Mouse (Mus musculus) kidney, adult 2 months (tissue): ENCODE measurements around the gene Kif1bp. TPM values are rescaled to one million over a fixed set of nuclear protein-coding genes. Genes with fewer than 3 reads are reported as not detected.
"Not testable (repeated sequence)": the region's sequence is repeated elsewhere in the genome, so short reads cannot be mapped to it uniquely, and the experiment has no call there.

Source experiments
- DNase-seq: peaks from one replicate; pipeline ENCODE4 v3.0.0; 2021
- H3K27ac ChIP-seq: fragments of 200-500 bp; 2 replicates; pipeline ENCODE4 v1.5.1; 2012; ENCODE audit warnings: low read depth, low read length, control low read depth, inconsistent platforms; ENCODE audit not compliant: insufficient read depth
- H3K27me3 ChIP-seq: fragments of 200-500 bp; replicated peaks from 2 replicates; pipeline ENCODE4 v1.6.1; 2012; ENCODE audit warnings: mild to moderate bottlenecking, moderate library complexity, low read length, inconsistent platforms; ENCODE audit not compliant: control insufficient read depth, insufficient read depth
- H3K36me3 ChIP-seq: fragments of 200-500 bp; 2 replicates; pipeline ENCODE4 v1.6.1; 2012; ENCODE audit warnings: mild to moderate bottlenecking, moderate library complexity, low read length, inconsistent platforms; ENCODE audit not compliant: control insufficient read depth, insufficient read depth
- H3K4me1 ChIP-seq: fragments of 200-500 bp; 2 replicates; pipeline ENCODE4 v1.6.1; 2011; ENCODE audit warnings: low read length; ENCODE audit not compliant: control insufficient read depth, insufficient read depth
- H3K4me3 ChIP-seq: fragments of 200-500 bp; 2 replicates; pipeline ENCODE4 v1.5.1; 2011; ENCODE audit warnings: mild to moderate bottlenecking, low read depth, low read length, control low read depth; ENCODE audit not compliant: insufficient read depth
- CTCF ChIP-seq: fragments of 200-500 bp; conservative IDR thresholded peaks from 2 replicates; pipeline ENCODE4 v1.5.1; 2011; ENCODE audit warnings: low read depth, mild to moderate bottlenecking, control low read depth, low read length, moderate library complexity, mixed read lengths; ENCODE audit not compliant: insufficient read depth, insufficient read length
- POLR2A ChIP-seq: fragments of 200-500 bp; IDR thresholded peaks from one replicate; pipeline ENCODE4 v1.6.1; 2011; ENCODE audit warnings: low read depth, low read length, control low read depth
- WGBS: fragments of 180-500 bp; shearing (Covaris S2); methylation state at CpG from one replicate; pipeline ENCODE4 v1.1.7; 2018; 5-methylcytosine and 5-hydroxymethylcytosine counted together
- polyA plus RNA-seq: library from polyadenylated mRNA; depleted of rRNA; stranded (reverse); fragments of >200 nt; gene quantifications from 2 replicates; pipeline ENCODE4 v1.2.3, GENCODE M21; 2012; rRNA removed

Gene Kif1bp
- polyA plus RNA-seq, 1 experiment = 31.0 TPM

GRCm38 (mm10) chr10:62503353-62503752 lies 74.9 kb downstream of the Kif1bp start:
- Histone ChIP-seq H3K27ac (peak overlapping the region; percentile 65; the same call in 1 of the 2 replicates), H3K36me3 (no peaks in the 10 kb centered on the region), H3K4me3 (no peak overlapping the region; the same call in 1 of the 2 replicates), H3K4me1 (no peaks in the 10 kb centered on the region), H3K27me3 (no peaks in the 10 kb centered on the region)
- DNase-seq = peak; percentile 64
- WGBS = 58% methylated on average over 4 of the region's 4 CpGs
- TF ChIP-seq POLR2A (no peak), CTCF (no peak)

- H3K4me1 ChIP-seq = no peaks in the 10 kb centered on the region
- no peaks in the 10 kb centered on the region for H3K27me3 ChIP-seq
- H3K27ac ChIP-seq = no peak overlapping the region
- WGBS = 77% methylated on average over 7 of the region's 7 CpGs
- DNase-seq = no peak
- no peaks in the 10 kb centered on the region for H3K36me3 ChIP-seq
- TF ChIP-seq CTCF = no peak
- no peak for TF ChIP-seq POLR2A
- no peak overlapping the region for H3K4me3 ChIP-seq
Observed at GRCm38 (mm10) chr10:62501951-62502350, 76.3 kb downstream of the Kif1bp start.

GRCm38 (mm10) chr10:62500916-62501615 lies 77.2 kb downstream of the Kif1bp start:
- no peaks in the 10 kb centered on the region for H3K36me3 ChIP-seq
- 79% methylated on average over 9 of the region's 9 CpGs for WGBS
- no peaks in the 10 kb centered on the region for H3K27me3 ChIP-seq
- DNase-seq = no peak
- TF ChIP-seq POLR2A = no peak
- TF ChIP-seq CTCF = no peak
- 0 out of 2 replicates have a peak overlapping the region, but pooled peaks have one; percentile 2 for H3K27ac ChIP-seq
- no peak overlapping the region for H3K4me3 ChIP-seq
- no peaks in the 10 kb centered on the region for H3K4me1 ChIP-seq

- WGBS = 22% methylated on average over 15 of the region's 15 CpGs
- DNase-seq = peak; percentile 78
- H3K36me3 ChIP-seq = no peaks in the 10 kb centered on the region
- TF ChIP-seq POLR2A (no peak), CTCF (peak; percentile 94)
- H3K4me3 ChIP-seq = no peak overlapping the region
- H3K4me1 ChIP-seq = no peaks in the 10 kb centered on the region
- 0 out of 2 replicates have a peak overlapping the region, but pooled peaks have one; percentile 2 for H3K27ac ChIP-seq
- H3K27me3 ChIP-seq = no peaks in the 10 kb centered on the region
Observed at GRCm38 (mm10) chr10:62500088-62500915, 78.0 kb downstream of the Kif1bp start.

- H3K27me3 ChIP-seq, H3K27ac ChIP-seq, H3K36me3 ChIP-seq, H3K4me1 ChIP-seq, DNase-seq, H3K4me3 ChIP-seq: not testable (repeated sequence)
- 88% methylated on average over 3 of the region's 3 CpGs for WGBS
Observed at GRCm38 (mm10) chr10:62491681-62492080, 86.6 kb downstream of the Kif1bp start.

Other genes with a start within 250 kb of the Kif1bp start
- 60.5 and 60.9 TPM in 2 replicates for gene Hk1, start 198.5 kb downstream of the Kif1bp start, polyA plus RNA-seq
- gene Hkdc1, start 156.0 kb downstream of the Kif1bp start, polyA plus RNA-seq = 1.1 TPM in 2 replicates
- gene 4930507D05Rik, start 129.0 kb downstream of the Kif1bp start, polyA plus RNA-seq = 0.14 and 0.16 TPM in 2 replicates
- 22.9 and 25.4 TPM in 2 replicates for gene Supv3l1, start 128.7 kb downstream of the Kif1bp start, polyA plus RNA-seq
- 16.7 and 24.5 TPM in 2 replicates for gene Vps26a, start 91.7 kb downstream of the Kif1bp start, polyA plus RNA-seq
- 20.8 and 34.2 TPM in 2 replicates for gene Srgn, start 51.0 kb downstream of the Kif1bp start, polyA plus RNA-seq
- gene Ddx21, start 23.8 kb upstream of the Kif1bp start, polyA plus RNA-seq = 6.8 and 9.3 TPM in 2 replicates
- 8.7 and 14.8 TPM in 2 replicates for gene Ddx50, start 72.8 kb upstream of the Kif1bp start, polyA plus RNA-seq
- 0.16 and 0.33 TPM in 2 replicates for gene Stox1, start 147.7 kb upstream of the Kif1bp start, polyA plus RNA-seq
- 58.6 and 65.2 TPM in 2 replicates for gene Ccar1, start 213.8 kb upstream of the Kif1bp start, polyA plus RNA-seq